Mouse (Mus musculus) intestine, embryonic 15.5 days (tissue): ENCODE data around the gene Crybb3. TPM values are rescaled to one million over a fixed set of nuclear protein-coding genes. Genes with fewer than 3 reads are reported as not detected.

Experiments
- ATAC-seq: fragments of 200-750 bp; cut with Nextera tagmentation; 2 replicates; pipeline ENCODE4 v1.8.0; 2017; ENCODE audit warnings: moderate TSS enrichment, moderate library complexity
- H3K27ac ChIP-seq: fragments of 300-500 bp; sonication (generic); 2 replicates; pipeline ENCODE4 v1.5.1; 2015; ENCODE audit warnings: mild to moderate bottlenecking, inconsistent platforms
- H3K27me3 ChIP-seq: fragments of 300-500 bp; sonication (generic); replicated peaks from 2 replicates; pipeline ENCODE4 v1.6.1; 2015; ENCODE audit warnings: inconsistent platforms
- H3K36me3 ChIP-seq: fragments of 300-500 bp; sonication (generic); 2 replicates; pipeline ENCODE4 v1.6.1; 2015; ENCODE audit warnings: inconsistent platforms
- H3K4me1 ChIP-seq: fragments of 300-500 bp; sonication (generic); replicated peaks from 2 replicates; pipeline ENCODE4 v1.6.1; 2015; ENCODE audit warnings: inconsistent platforms
- H3K4me2 ChIP-seq: fragments of 300-500 bp; sonication (generic); replicated peaks from 2 replicates; pipeline ENCODE4 v1.6.1; 2015; ENCODE audit warnings: mild to moderate bottlenecking, inconsistent platforms
- H3K4me3 ChIP-seq: fragments of 300-500 bp; sonication (generic); replicated peaks from 2 replicates; pipeline ENCODE4 v1.5.1; 2015; ENCODE audit warnings: inconsistent platforms
- H3K9ac ChIP-seq: fragments of 300-500 bp; sonication (generic); 2 replicates; pipeline ENCODE4 v1.6.1; 2015; ENCODE audit warnings: inconsistent platforms
- H3K9me3 ChIP-seq: fragments of 300-500 bp; sonication (generic); 2 replicates; pipeline ENCODE4 v1.6.1; 2016; ENCODE audit warnings: inconsistent platforms
- WGBS: fragments of 180-500 bp; shearing (Covaris S2); methylation state at CpG from one replicate; pipeline ENCODE4 v1.1.7; 2015; 5-methylcytosine and 5-hydroxymethylcytosine counted together
- polyA plus RNA-seq: library from polyadenylated mRNA; unstranded; fragments of >200 nt; fragmentation: Nextera tagmentation; extraction: Ambion mirVana; gene quantifications from 2 replicates; pipeline ENCODE4 v1.2.1, GENCODE M21; 2015

The Crybb3 gene
- 0.36 and 1.1 TPM in 2 replicates for polyA plus RNA-seq

- no peak within 1 kb of the TSS for H3K9ac ChIP-seq
- no peaks in the 10 kb centered on the region for H3K36me3 ChIP-seq
- WGBS: 80% methylated on average over 8 of the region's 8 CpGs
- no peak within 1 kb of the TSS for H3K4me3 ChIP-seq
- peaks cover 5% of the 10 kb centered on the region; the same call in 1 of the 2 replicates for H3K4me1 ChIP-seq
- no peak for ATAC-seq
- H3K9me3 ChIP-seq: no peaks in the 10 kb centered on the region
- no peaks in the 10 kb centered on the region; the same call in 1 of the 2 replicates for H3K27me3 ChIP-seq
- H3K27ac ChIP-seq: no peak within 1 kb of the TSS
- H3K4me2 ChIP-seq: no peak within 1 kb of the TSS
Measured at GRCm38 (mm10) chr5:113081439-113081838, at the start of gene Crybb3. Gene Crybb3, minus strand, starts transcription at chr5:113081584.

GRCm38 (mm10) chr5:113128426-113128825 lies 47.0 kb upstream of the Crybb3 start:
- WGBS: 48% methylated on average over 4 of the region's 4 CpGs
- H3K27me3 ChIP-seq: no peaks in the 10 kb centered on the region
- H3K36me3 ChIP-seq: no peaks in the 10 kb centered on the region
- no peak overlapping the region for H3K4me2 ChIP-seq
- peak overlapping the region; percentile 7; the same call in 1 of the 2 replicates for H3K27ac ChIP-seq
- no peak overlapping the region for H3K4me3 ChIP-seq
- ATAC-seq: no peak
- peaks cover 27% of the 10 kb centered on the region for H3K4me1 ChIP-seq
- H3K9ac ChIP-seq: no peak overlapping the region
- H3K9me3 ChIP-seq: no peaks in the 10 kb centered on the region

- Histone ChIP-seq H3K27ac (no peak overlapping the region), H3K36me3 (no peaks in the 10 kb centered on the region), H3K9me3 (no peaks in the 10 kb centered on the region), H3K27me3 (no peaks in the 10 kb centered on the region), H3K4me3 (no peak overlapping the region), H3K4me1 (peaks cover 25% of the 10 kb centered on the region), H3K9ac (no peak overlapping the region), H3K4me2 (no peak overlapping the region)
- 95% methylated on average over 12 of the region's 12 CpGs for WGBS
- ATAC-seq: no peak
Measured at GRCm38 (mm10) chr5:113126476-113126875, 45.1 kb upstream of the Crybb3 start.

- no peak for ATAC-seq
- Histone ChIP-seq H3K4me1 (peaks cover 47% of the 10 kb centered on the region), H3K9me3 (no peaks in the 10 kb centered on the region), H3K27ac (no peak overlapping the region), H3K9ac (no peak overlapping the region), H3K4me2 (no peak overlapping the region), H3K36me3 (no peaks in the 10 kb centered on the region), H3K4me3 (no peak overlapping the region), H3K27me3 (no peaks in the 10 kb centered on the region)
- WGBS: 58% methylated on average over 10 of the region's 10 CpGs
Measured at GRCm38 (mm10) chr5:113123693-113124092, 42.3 kb upstream of the Crybb3 start.

- ATAC-seq: peak; percentile 30; the same call in 1 of the 2 replicates
- Histone ChIP-seq H3K9ac (no peak overlapping the region), H3K4me1 (peaks cover 55% of the 10 kb centered on the region), H3K4me2 (no peak overlapping the region), H3K4me3 (no peak overlapping the region), H3K27ac (peak overlapping the region; percentile 40), H3K36me3 (no peaks in the 10 kb centered on the region), H3K27me3 (no peaks in the 10 kb centered on the region), H3K9me3 (no peaks in the 10 kb centered on the region)
- WGBS: 28% methylated on average over 12 of the region's 12 CpGs
Measured at GRCm38 (mm10) chr5:113122326-113123054, 41.1 kb upstream of the Crybb3 start.

GRCm38 (mm10) chr5:113121591-113121875 lies 40.1 kb upstream of the Crybb3 start:
- Histone ChIP-seq H3K9ac (0 out of 2 replicates have a peak overlapping the region, but pooled peaks have one; percentile 8), H3K36me3 (no peaks in the 10 kb centered on the region), H3K27ac (0 out of 2 replicates have a peak overlapping the region, but pooled peaks have one; percentile 27), H3K4me3 (no peak overlapping the region), H3K4me1 (peaks cover 50% of the 10 kb centered on the region), H3K4me2 (0 out of 2 replicates have a peak overlapping the region, but pooled peaks have one; percentile 7), H3K9me3 (no peaks in the 10 kb centered on the region), H3K27me3 (no peaks in the 10 kb centered on the region)
- 42% methylated on average over 6 of the region's 6 CpGs for WGBS
- peak; percentile 27; the same call in 1 of the 2 replicates for ATAC-seq

- 0 out of 2 replicates have a peak overlapping the region, but pooled peaks have one; percentile 22 for H3K27ac ChIP-seq
- H3K9me3 ChIP-seq: no peaks in the 10 kb centered on the region
- no peaks in the 10 kb centered on the region for H3K27me3 ChIP-seq
- 19% methylated on average over 15 of the region's 15 CpGs for WGBS
- no peaks in the 10 kb centered on the region for H3K36me3 ChIP-seq
- H3K9ac ChIP-seq: no peak overlapping the region
- peak; percentile 29; the same call in 1 of the 2 replicates for ATAC-seq
- no peak overlapping the region for H3K4me2 ChIP-seq
- H3K4me1 ChIP-seq: peaks cover 50% of the 10 kb centered on the region
- no peak overlapping the region for H3K4me3 ChIP-seq
Measured at GRCm38 (mm10) chr5:113120741-113121590, 39.6 kb upstream of the Crybb3 start.

GRCm38 (mm10) chr5:113119861-113120465 lies 38.6 kb upstream of the Crybb3 start:
- no peak overlapping the region for H3K4me2 ChIP-seq
- peaks cover 51% of the 10 kb centered on the region for H3K4me1 ChIP-seq
- no peak overlapping the region for H3K27ac ChIP-seq
- H3K36me3 ChIP-seq: no peaks in the 10 kb centered on the region
- H3K4me3 ChIP-seq: no peak overlapping the region
- H3K27me3 ChIP-seq: no peaks in the 10 kb centered on the region
- H3K9ac ChIP-seq: no peak overlapping the region; the same call in 1 of the 2 replicates
- H3K9me3 ChIP-seq: no peaks in the 10 kb centered on the region
- WGBS: 45% methylated on average over 13 of the region's 13 CpGs
- ATAC-seq: no peak

GRCm38 (mm10) chr5:113119291-113119690 lies 37.9 kb upstream of the Crybb3 start:
- Histone ChIP-seq H3K4me1 (peaks cover 58% of the 10 kb centered on the region), H3K27ac (peak overlapping the region; percentile 66), H3K9me3 (no peaks in the 10 kb centered on the region), H3K27me3 (no peaks in the 10 kb centered on the region), H3K9ac (no peak overlapping the region), H3K4me2 (peak overlapping the region; percentile 22; the same call in 1 of the 2 replicates), H3K36me3 (no peaks in the 10 kb centered on the region), H3K4me3 (no peak overlapping the region)
- no peak for ATAC-seq
- 71% methylated on average over 9 of the region's 9 CpGs for WGBS

GRCm38 (mm10) chr5:113118695-113119094 lies 37.3 kb upstream of the Crybb3 start:
- peak; percentile 75 for ATAC-seq
- H3K27me3 ChIP-seq: no peaks in the 10 kb centered on the region
- no peaks in the 10 kb centered on the region for H3K36me3 ChIP-seq
- H3K4me1 ChIP-seq: peaks cover 64% of the 10 kb centered on the region
- WGBS: 34% methylated on average over 6 of the region's 6 CpGs
- H3K4me3 ChIP-seq: no peak overlapping the region
- H3K27ac ChIP-seq: peak overlapping the region; percentile 66
- no peak overlapping the region for H3K9ac ChIP-seq
- peak overlapping the region; percentile 22 for H3K4me2 ChIP-seq
- no peaks in the 10 kb centered on the region for H3K9me3 ChIP-seq

GRCm38 (mm10) chr5:113117361-113117760 lies 36.0 kb upstream of the Crybb3 start:
- Histone ChIP-seq H3K36me3 (no peaks in the 10 kb centered on the region), H3K27me3 (no peaks in the 10 kb centered on the region), H3K27ac (no peak overlapping the region), H3K4me3 (no peak overlapping the region), H3K9me3 (no peaks in the 10 kb centered on the region), H3K9ac (no peak overlapping the region), H3K4me2 (no peak overlapping the region), H3K4me1 (peaks cover 65% of the 10 kb centered on the region)
- ATAC-seq: no peak
- whole genome bisulfite sequencing: 85% methylated on average over 5 of the region's 5 CpGs

- H3K4me1 ChIP-seq: peaks cover 62% of the 10 kb centered on the region
Measured at GRCm38 (mm10) chr5:113115896-113116295, 34.5 kb upstream of the Crybb3 start.

More at GRCm38 (mm10) chr5:113115896-113116295, 34.5 kb upstream of the Crybb3 start:
- Histone ChIP-seq H3K27me3 (no peaks in the 10 kb centered on the region), H3K9me3 (no peaks in the 10 kb centered on the region), H3K9ac (no peak overlapping the region), H3K36me3 (no peaks in the 10 kb centered on the region), H3K4me2 (no peak overlapping the region), H3K4me3 (no peak overlapping the region), H3K27ac (no peak overlapping the region)
- no peak for ATAC-seq
- WGBS: 64% methylated on average over 10 of the region's 10 CpGs
